Mouse (Mus musculus): ENCODE measurements around the gene Hoxc10.

The Hoxc10 gene

GRCm38 (mm10) chr15:102943468-102943813, 23.2 kb upstream of the Hoxc10 start:
- DNase-seq (ENCODE audit: low spot score in 2 of 2), result no peak

DNA sequence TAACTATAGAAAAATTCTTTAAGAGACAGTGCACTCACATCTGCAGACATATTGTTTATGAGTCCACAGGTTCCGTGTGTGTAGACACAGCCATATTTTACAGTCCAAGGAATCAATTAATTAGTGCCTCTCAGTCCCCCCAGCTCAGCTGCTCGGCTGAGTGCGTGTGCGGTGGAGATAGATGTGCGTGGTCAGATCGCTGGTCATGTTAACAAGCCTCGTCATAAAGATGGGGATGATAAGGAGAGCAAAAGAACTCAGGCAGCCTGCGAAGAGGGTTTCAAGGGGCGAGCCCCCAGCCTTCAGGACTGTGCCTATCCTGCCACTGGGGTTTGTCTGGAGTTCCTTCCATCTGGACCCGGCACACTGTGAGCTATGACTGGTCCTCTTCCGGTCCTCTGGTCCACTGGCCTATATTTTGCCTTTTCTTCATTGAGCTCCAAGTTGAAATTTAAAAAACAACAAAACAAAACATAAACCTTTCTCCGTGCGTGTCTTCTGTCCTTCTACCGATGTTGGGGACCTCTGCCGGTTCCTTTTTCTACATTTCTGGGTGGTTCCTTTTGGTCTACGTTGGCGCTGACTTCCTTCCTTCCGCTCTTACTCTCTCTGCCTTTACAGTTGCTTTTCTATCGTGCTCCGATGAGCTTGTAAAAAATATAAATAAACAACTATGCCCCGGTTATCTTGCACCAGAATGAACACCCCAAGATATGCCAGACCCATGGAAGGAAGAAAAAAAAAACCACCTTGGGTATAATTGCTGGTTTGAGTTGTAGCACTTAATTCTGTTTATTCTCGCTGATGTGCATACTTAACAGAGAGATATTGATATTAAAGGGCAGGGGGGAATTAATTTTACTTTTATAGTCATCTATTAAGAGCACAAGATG, 21.2 kb upstream of the Hoxc10 start:
- no peak for DNase-seq (ENCODE audit: low spot score in 2 of 2)

GRCm38 (mm10) chr15:102947276-102947675, 19.3 kb upstream of the Hoxc10 start:
- no peak for DNase-seq (ENCODE audit: low spot score in 2 of 2)

- no peak for DNase-seq (ENCODE audit: low spot score in 2 of 2)
These were observed 17.8 kb upstream of the Hoxc10 start for GRCm38 (mm10) chr15:102948842-102949241.

GRCm38 (mm10) chr15:102949696-102950095, 16.9 kb upstream of the Hoxc10 start:
- DNase-seq (ENCODE audit: low spot score in 2 of 2), result no peak

DNA sequence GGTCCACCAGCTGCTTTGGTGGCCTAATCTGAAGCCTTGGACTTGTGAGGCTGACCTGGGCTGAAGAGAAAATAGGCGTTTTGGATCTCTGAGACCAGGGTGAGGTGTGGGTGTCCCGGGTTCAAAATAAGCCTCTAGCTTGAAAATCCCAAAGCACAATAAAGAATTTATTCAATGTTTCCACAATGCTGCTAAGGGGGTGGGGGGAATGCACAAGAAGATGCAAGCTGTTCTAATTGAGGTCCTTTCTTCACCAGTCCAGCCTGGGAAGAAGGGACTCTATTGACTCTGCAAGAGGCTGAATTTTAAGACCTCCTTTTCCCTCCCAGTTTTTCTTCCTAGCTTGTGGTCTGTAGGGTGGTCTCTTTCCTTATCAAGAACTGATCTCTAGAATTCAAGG, 15.7 kb upstream of the Hoxc10 start:
- DNase-seq (ENCODE audit: low spot score in 2 of 2), result no peak

DNA sequence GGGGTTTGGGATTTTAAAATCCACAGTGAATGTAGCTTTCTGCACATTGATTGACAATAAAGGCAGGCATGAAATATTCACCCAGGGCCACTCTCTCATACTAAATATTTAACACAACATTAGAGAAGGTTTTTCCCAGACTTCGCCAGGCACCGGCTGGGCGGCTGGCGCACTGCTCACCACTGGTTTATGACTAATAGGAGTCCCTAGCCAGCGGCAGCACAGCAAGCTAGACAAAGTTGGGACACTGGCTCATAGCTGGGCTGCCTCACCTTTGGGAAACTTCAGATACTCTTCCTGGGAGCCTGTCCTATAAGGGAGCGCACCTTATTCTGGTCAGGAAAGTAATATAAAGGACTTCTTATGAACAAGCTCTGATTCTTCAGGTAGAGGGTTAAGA, 13.0 kb upstream of the Hoxc10 start:
- DNase-seq (ENCODE audit: low spot score in 2 of 2), result no peak

- no peak for DNase-seq (ENCODE audit: low spot score in 2 of 2)
These were observed 12.2 kb upstream of the Hoxc10 start, which contains the start of gene Hoxc11 for GRCm38 (mm10) chr15:102954192-102955006. Gene Hoxc11, plus strand, starts transcription at chr15:102954427.

- DNase-seq (ENCODE audit: low spot score in 2 of 2), result no peak
These were observed 11.6 kb upstream of the Hoxc10 start for GRCm38 (mm10) chr15:102955007-102955382.

- no peak for DNase-seq (ENCODE audit: low spot score in 2 of 2)
These were observed 10.6 kb upstream of the Hoxc10 start for GRCm38 (mm10) chr15:102955833-102956640.

DNA sequence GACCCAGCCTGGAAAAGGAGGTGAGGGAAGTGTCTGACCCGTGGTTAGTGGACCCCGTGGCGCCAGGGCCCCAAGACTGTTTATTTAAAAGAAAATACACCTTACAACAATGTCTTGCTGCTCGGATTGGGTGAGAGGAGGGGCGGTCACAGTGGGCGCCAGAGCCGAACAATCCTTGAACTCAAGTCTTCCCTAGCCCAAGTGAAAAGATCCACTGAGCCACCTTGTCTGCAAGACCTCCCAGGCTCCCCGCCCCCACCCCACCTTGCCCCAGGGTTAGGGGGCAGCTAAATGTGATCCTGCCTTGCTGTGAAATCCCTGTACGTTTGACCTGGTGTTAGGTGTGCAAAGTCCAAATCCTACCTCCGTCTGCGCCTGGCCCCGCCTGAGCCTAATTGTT, 9.7 kb upstream of the Hoxc10 start:
- no peak for DNase-seq (ENCODE audit: low spot score in 2 of 2)

GRCm38 (mm10) chr15:102959663-102960191, 6.9 kb upstream of the Hoxc10 start:
- no peak for DNase-seq (ENCODE audit: low spot score in 2 of 2)

DNA sequence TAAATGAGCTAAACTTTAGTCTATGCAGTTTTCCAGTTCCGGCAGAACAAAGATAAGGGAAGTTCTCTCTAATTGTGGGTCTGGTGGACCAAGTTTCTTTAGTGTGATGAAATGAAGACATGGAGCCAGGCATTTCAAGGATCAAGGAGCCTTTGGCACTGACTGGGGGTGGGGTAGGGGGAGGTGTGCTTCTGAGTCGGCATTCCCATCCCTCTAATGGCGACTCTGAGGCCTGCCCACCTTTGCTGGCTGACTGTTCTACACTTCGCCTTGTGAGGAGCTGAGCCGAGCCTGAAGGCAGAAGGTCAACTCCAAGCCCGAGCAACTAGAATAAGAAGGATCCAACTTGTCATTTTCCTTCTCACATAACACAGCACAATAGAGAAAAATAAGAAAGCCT, 4.9 kb upstream of the Hoxc10 start:
- DNase-seq (ENCODE audit: low spot score in 2 of 2), result no peak

GRCm38 (mm10) chr15:102962492-102962891, 4.1 kb upstream of the Hoxc10 start:
- no peak for DNase-seq (ENCODE audit: low spot score in 2 of 2)

DNA sequence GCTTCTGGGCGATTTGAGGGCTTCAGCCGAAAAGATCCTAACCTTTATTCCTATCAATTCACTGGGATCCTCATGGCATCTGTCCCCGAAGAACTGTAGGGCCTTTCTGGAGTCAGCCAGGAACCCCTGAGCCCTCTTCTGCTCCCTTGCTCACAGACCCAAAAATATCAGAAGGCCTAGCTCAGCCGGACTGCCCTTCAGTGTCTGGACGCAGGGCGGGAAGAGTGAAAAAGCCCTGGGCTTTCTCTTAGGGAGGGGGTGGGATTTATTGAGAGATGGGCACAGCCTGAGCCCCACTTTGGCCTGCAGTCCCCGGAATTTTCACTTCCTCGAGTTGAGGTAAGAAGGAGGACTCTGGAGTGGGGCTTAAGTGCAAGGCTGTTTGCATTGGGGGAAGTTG, 3.3 kb upstream of the Hoxc10 start:
- DNase-seq (ENCODE audit: low spot score in 2 of 2), result no peak

- no peak for DNase-seq (ENCODE audit: low spot score in 2 of 2)
These were observed 2.6 kb upstream of the Hoxc10 start for GRCm38 (mm10) chr15:102963671-102964640.

DNA sequence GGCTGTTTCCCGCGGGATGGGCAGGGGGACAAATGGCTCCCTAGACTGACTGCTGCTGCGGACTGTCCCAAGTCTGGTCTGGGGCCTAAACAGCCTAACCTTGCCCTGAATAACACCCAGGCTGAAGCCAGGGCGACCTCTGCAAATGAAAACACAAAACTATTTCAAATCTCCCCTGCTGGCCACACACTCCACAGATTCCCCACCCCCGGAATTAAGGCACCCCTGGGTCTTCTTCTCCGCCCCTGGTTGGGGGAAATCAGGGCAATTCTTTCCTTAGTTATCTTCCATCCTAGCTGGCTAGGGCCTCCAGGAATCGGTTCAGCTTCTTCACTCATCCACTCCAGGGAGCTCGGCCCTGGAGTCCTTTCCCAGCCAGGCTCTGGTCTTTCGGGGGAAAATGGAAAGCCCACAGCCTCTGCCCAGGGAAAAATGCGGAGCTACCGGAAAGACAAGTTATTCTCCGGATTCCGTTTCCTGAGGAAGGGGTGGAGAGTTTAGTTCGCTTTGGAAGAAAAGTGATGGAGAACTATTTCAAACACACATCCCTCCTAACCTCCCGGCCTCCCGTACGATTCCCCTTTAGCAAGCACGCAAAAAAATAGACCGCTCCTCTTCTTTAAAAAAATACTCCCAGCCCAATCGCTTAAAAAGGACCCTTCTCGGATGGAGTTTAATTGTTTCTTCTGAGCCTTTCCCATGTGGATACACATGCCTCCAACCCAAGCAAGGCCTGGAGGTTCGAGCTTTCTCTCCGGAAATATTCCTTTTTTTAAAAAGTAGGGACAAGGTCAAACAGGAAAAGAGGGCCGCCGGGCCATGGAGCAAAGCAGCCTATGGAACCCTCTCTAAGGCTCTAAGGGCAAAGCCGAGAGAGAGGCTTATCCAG, 1.3 kb upstream of the Hoxc10 start:
- DNase-seq (ENCODE audit: low spot score in 2 of 2), result no peak

DNA sequence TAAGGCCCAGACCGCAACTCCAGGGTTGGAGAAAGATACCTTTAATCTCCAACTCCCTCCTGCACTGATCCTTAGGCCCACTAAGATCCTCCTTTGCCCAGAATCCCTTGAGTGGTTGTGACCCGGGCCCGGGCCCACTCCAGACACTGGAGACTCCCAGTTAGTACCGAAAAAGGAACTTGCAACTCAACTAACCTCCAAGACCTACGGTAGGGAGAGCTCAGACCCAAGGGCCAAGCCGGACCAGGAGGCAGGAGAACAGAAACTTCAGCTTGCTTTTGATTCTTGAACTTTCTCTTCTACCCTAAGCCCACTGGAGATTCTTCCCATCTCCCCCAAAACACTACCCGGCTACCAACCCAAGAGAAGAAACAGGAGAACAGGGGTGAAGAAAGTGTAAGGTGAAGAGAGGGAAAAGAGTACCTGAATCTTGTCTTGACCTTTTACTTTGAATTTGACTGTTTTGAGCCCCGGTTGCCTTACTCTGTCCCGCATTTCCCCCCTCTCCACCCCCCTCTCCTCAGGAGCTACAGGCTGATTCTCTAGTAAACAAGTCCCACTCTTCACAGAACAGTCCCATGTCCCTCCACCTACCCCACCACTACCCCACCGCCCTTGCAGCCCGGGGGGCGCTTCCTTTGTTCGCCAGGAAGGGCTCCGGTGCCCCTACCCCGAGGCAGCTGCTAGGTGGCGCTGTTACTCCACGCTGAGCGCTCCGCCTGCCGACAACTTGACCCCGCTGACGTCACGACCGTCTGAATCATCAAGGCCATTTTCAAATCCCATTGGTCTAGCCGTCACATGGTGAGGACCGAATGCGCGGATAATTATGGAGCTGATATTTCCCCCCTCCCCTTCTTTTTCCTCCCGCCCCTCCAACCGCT, 462 bp upstream of the Hoxc10 start:
- peak; percentile 52 to 79 for DNase-seq (ENCODE audit: low spot score in 2 of 2)

DNA sequence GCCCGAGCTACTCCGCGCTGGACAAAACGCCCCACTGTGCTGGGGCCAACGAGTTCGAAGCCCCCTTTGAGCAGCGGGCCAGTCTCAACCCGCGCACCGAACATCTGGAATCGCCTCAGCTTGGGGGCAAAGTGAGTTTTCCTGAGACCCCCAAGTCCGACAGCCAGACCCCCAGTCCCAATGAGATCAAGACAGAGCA, 615 bp downstream of the Hoxc10 start, which contains the start of gene Hoxc5:
TSS of gene Hoxc5 (plus strand) at position 132 of the 199 bp plus-strand sequence.
- no peak for DNase-seq (ENCODE audit: low spot score in 2 of 2)
